Mouse (Mus musculus) forebrain, embryonic 13.5 days (tissue): ENCODE data around the gene Smug1. TPM values are rescaled to one million over a fixed set of nuclear protein-coding genes. Genes with fewer than 3 reads are reported as not detected.

ENCODE experiments used
- ATAC-seq: fragments of 200-750 bp; cut with Nextera tagmentation; 2 replicates; pipeline ENCODE4 v1.8.0; 2017
- H3K27ac ChIP-seq: fragments of 300-500 bp; sonication (generic); 2 replicates; pipeline ENCODE4 v1.5.1; 2015; ENCODE audit warnings: inconsistent platforms, mild to moderate bottlenecking, moderate library complexity
- H3K27me3 ChIP-seq: fragments of 300-500 bp; sonication (generic); 2 replicates; pipeline ENCODE4 v1.6.1; 2015; ENCODE audit warnings: mild to moderate bottlenecking, inconsistent platforms
- H3K36me3 ChIP-seq: fragments of 300-500 bp; sonication (generic); 2 replicates; pipeline ENCODE4 v1.6.1; 2015; ENCODE audit warnings: mild to moderate bottlenecking, inconsistent platforms; ENCODE audit not compliant: poor library complexity, severe bottlenecking
- H3K4me1 ChIP-seq: fragments of 300-500 bp; sonication (generic); 2 replicates; pipeline ENCODE4 v1.6.1; 2015; ENCODE audit warnings: inconsistent platforms
- H3K4me2 ChIP-seq: fragments of 300-500 bp; sonication (generic); 2 replicates; pipeline ENCODE4 v1.6.1; 2015; ENCODE audit warnings: inconsistent platforms, mild to moderate bottlenecking, moderate library complexity
- H3K4me3 ChIP-seq: fragments of 300-500 bp; sonication (generic); 2 replicates; pipeline ENCODE4 v1.5.1; 2015; ENCODE audit warnings: mild to moderate bottlenecking, inconsistent platforms
- H3K9ac ChIP-seq: fragments of 300-500 bp; sonication (generic); 2 replicates; pipeline ENCODE4 v1.6.1; 2015; ENCODE audit warnings: mild to moderate bottlenecking, inconsistent platforms
- H3K9me3 ChIP-seq: fragments of 300-500 bp; sonication (generic); replicated peaks from 2 replicates; pipeline ENCODE4 v1.6.1; 2016; ENCODE audit warnings: inconsistent platforms
- WGBS: fragments of 180-500 bp; shearing (Covaris S2); methylation state at CpG from one replicate; pipeline ENCODE4 v1.1.7; 2015; 5-methylcytosine and 5-hydroxymethylcytosine counted together
- polyA plus RNA-seq: library from polyadenylated mRNA; unstranded; fragments of >200 nt; fragmentation: Nextera tagmentation; extraction: Ambion mirVana; gene quantifications from 2 replicates; pipeline ENCODE4 v1.2.1, GENCODE M21; 2015

Smug1 gene
- polyA plus RNA-seq, 1 experiment from 2014 or later, result 24.4 TPM

DNA sequence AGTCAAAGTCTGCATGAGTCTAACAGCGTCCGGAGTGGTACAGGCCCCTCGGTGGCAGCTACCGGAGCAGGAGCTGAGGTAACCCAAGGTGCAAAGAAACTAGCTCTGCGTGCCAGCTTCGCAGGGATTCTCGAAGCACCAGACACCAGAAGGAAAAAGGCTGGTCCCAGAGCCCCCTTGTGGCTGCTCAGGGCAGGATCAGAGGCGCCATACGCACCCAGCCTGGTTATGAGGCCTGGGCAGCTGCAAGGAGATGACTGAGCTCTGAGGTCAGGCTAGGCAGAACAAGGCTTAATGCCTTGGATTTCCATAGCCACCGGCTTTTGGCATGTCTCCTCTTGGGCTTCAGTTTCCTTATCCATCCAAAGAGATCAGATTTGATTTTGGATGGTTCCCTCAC, 5.6 kb upstream of the Smug1 start:
- H3K27me3 ChIP-seq, result peaks cover 100% of the 10 kb centered on the region
- no peak overlapping the region for H3K27ac ChIP-seq
- peaks cover 22% of the 10 kb centered on the region for H3K4me1 ChIP-seq
- no peaks in the 10 kb centered on the region for H3K36me3 ChIP-seq
- ATAC-seq, result no peak
- 4% methylated on average over 10 of the region's 10 CpGs for WGBS
- no peaks in the 10 kb centered on the region for H3K9me3 ChIP-seq
- H3K4me3 ChIP-seq, result no peak overlapping the region
- H3K9ac ChIP-seq, result no peak overlapping the region
- no peak overlapping the region for H3K4me2 ChIP-seq

DNA sequence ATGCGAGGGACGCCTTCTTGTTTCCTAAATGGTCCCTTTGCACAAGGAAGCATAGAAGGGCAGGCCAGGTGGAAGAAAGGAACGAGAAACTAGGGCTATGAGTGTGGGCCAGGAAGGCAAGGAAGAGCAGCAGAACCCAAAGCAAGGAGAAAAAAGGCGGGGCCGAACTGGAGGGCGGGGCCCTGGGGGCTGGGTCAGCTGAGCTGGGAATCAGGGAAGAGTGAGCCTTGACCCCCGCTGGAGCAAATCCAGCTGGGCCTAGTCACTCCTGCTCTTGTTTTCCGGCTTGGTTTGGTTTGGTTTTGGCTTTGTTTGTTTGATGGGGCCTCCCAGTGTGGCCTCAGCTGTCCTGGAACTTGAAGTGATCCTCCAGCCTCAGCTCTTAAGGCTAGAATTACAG, 4.4 kb upstream of the Smug1 start:
- Histone ChIP-seq H3K4me3 (no peak overlapping the region), H3K27me3 (peaks cover 100% of the 10 kb centered on the region), H3K4me1 (peaks cover 21% of the 10 kb centered on the region), H3K27ac (no peak overlapping the region), H3K4me2 (no peak overlapping the region), H3K36me3 (no peaks in the 10 kb centered on the region), H3K9me3 (no peaks in the 10 kb centered on the region), H3K9ac (no peak overlapping the region)
- WGBS, result 8% methylated on average over 8 of the region's 8 CpGs
- ATAC-seq, result no peak

DNA sequence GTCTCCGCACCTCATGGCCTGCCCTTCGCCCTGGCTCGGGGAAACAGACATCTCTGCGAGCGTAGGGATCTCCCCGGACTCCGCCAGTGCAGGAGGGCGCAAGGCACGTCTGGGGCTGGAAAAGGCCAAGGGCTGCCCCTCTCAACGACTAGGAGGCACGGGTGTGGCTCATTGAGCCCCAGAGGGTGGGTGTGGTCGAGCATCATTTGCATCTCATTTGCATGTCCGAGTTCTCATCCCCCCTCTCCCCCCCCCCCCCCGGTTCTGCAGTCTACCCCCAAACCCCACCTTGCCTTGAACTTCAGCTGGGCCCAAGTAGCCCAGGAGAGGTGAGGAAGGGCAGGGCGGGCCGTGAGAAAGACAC, 3.4 kb upstream of the Smug1 start:
- Histone ChIP-seq H3K4me3 (peak overlapping the region; percentile 46), H3K9me3 (no peaks in the 10 kb centered on the region), H3K27me3 (peaks cover 98% of the 10 kb centered on the region), H3K4me1 (peaks cover 22% of the 10 kb centered on the region), H3K36me3 (no peaks in the 10 kb centered on the region), H3K9ac (no peak overlapping the region), H3K27ac (no peak overlapping the region), H3K4me2 (peak overlapping the region; percentile 80)
- 7% methylated on average over 12 of the region's 16 CpGs for WGBS
- ATAC-seq, result no peak

DNA sequence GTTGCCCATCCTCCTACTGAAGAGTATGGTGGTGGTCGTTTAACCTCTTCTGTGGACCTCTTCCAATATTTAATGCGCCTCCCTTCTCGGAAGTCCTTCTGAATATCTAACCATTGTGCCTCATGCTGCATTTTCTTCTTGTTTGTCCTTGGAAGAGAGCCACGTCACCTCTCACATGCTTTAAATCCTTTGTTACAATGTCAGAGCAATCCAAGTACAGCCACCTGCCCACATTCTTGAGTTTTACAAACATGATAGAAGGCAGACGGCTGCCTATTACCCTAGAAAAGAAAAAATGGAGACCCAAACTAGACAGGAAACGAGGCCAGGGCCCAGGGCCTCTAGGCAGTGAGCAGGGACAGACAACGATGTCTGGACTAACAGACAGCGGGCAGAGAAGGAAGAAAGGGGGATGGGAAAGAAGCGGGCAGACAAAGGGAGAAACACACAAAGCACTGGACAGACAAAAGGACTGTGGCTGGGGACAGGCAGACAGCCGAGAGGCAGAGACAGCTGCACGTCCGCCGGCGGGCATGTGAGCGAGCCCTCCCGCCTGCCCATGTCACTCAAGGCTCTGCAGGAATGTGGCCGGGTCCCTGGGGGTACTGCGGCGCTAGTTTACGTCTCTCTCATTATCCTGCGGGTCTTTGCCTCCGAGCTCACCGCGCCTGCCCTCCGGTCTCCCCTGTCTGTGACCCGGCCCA, 2.9 kb upstream of the Smug1 start:
- Histone ChIP-seq H3K9ac (0 out of 2 replicates have a peak overlapping the region, but pooled peaks have one; percentile 56), H3K36me3 (no peaks in the 10 kb centered on the region), H3K4me3 (peak overlapping the region; percentile 46), H3K9me3 (no peaks in the 10 kb centered on the region), H3K4me1 (peaks cover 23% of the 10 kb centered on the region), H3K27me3 (peaks cover 93% of the 10 kb centered on the region), H3K4me2 (peak overlapping the region; percentile 80), H3K27ac (no peak overlapping the region)
- 1% methylated on average over 26 of the region's 26 CpGs for WGBS
- ATAC-seq, result no peak

DNA sequence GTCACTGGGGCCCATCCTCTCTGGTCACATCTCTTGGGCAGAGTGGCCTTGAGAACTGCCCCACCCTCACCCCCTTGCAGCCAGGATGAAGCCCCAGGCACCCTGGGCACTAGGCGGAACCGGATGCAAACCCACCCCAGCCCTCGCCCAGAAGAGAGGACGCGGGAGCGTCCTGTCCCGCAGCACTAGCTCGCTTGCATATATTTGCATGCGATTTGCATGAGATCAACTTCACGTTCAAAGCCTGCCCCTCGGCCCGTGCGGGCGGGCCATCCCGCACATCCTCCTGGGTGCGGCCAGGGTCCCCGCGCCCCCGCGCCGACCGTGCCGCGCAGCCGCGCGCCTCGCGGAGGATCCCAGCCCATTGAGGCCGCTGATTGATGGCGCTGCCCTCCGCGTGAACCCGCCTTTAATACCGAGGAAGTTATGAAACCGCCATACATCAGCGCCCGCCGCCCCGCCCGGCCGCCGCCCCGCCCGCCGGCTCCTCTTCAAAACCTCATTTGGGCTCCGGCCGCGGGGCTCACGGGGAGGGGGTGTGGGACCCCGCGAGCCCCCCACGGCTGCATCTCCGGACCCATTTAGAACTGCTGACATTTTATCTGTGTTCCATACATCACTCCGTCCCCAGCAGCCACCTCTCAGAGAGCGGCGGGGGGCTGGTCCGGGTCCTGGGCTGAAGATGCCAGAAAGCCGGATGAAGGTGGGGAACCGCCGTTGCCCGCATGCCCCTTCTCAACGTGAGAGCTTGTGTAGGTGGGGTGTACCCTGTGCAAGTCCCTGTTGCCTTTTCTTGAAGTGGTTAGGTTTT, 2.1 kb upstream of the Smug1 start:
- Histone ChIP-seq H3K4me1 (peaks cover 23% of the 10 kb centered on the region), H3K4me3 (peak overlapping the region; percentile 46), H3K36me3 (no peaks in the 10 kb centered on the region), H3K9ac (peak overlapping the region; percentile 56), H3K27ac (no peak overlapping the region), H3K4me2 (peak overlapping the region; percentile 80), H3K27me3 (peaks cover 89% of the 10 kb centered on the region), H3K9me3 (no peaks in the 10 kb centered on the region)
- 0 out of 2 replicates have a peak, but pooled peaks have one; percentile 25 for ATAC-seq
- WGBS, result 1% methylated on average over 63 of the region's 63 CpGs

DNA sequence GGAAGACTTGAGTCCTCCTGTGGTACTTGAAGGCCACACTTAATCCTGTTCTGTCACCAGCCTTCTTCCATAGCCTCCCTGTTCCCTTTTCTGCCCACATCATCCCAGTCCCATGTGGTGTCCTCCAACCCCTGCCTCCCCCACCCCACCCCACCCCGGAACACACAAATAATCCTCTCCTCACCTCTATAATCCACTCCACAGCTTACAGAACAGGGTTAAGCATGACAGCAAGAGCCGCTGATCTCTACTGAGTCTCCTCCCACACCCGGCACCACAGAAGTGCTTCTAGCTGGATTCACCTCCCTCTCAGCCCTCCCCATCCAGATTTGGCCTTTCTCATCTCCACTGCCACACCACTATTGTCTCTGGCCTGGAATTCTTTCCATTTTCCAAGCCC, 894 bp upstream of the Smug1 start:
- Histone ChIP-seq H3K4me2 (no peak overlapping the region), H3K9ac (no peak overlapping the region), H3K4me1 (peaks cover 27% of the 10 kb centered on the region), H3K4me3 (no peak overlapping the region), H3K27me3 (peaks cover 77% of the 10 kb centered on the region), H3K9me3 (no peaks in the 10 kb centered on the region), H3K27ac (no peak overlapping the region), H3K36me3 (no peaks in the 10 kb centered on the region)
- WGBS, result 8% methylated on average over 3 of the region's 3 CpGs
- ATAC-seq, result no peak

DNA sequence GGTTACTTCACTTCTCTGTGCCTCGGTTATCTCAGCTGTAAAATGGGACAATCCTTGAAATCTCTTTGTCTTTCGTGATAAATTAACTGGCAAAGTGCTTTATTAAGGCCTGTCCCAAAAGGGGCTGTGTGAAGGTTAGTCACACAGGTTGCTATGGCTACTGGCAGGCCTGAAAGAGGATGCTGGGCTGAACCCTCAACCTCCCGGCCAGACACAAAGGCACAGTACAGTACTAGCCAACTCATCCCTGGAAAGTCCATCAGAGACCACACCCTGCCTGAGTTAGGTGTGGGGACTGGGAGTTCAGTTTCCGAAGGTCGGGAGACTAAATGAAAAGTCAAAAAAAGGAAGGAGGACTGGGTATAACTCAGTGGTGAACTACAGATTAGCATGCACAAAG, 968 bp downstream of the Smug1 start:
- Histone ChIP-seq H3K4me3 (no peak overlapping the region), H3K27ac (no peak overlapping the region), H3K4me1 (peaks cover 35% of the 10 kb centered on the region), H3K9me3 (no peaks in the 10 kb centered on the region), H3K9ac (no peak overlapping the region), H3K4me2 (no peak overlapping the region), H3K27me3 (peaks cover 59% of the 10 kb centered on the region), H3K36me3 (no peaks in the 10 kb centered on the region)
- no peak for ATAC-seq
- 36% methylated on average over 5 of the region's 5 CpGs for WGBS

DNA sequence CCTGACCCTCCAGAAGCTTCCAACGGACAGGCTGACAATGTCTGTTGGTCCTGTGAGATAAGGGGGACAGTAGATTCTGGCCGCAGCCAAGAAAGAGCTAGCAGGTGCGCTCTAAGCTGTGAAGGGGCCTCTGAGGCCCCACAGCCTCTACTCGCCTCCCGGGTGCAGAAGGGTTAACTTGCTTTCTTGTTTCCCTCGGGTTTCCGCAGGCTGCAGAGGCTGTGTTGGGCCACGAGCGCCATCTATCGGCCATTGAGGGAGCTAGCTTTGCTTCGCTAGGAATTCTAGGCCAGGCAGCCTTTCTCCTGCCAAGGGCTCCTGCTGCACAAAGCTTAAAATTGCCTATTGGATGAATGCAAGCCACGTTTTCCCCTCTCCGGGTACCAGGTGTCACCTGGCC, 1.5 kb downstream of the Smug1 start:
- Histone ChIP-seq H3K4me3 (no peak overlapping the region), H3K9ac (0 out of 2 replicates have a peak overlapping the region, but pooled peaks have one; percentile 31)
- WGBS, result 2% methylated on average over 13 of the region's 13 CpGs

DNA sequence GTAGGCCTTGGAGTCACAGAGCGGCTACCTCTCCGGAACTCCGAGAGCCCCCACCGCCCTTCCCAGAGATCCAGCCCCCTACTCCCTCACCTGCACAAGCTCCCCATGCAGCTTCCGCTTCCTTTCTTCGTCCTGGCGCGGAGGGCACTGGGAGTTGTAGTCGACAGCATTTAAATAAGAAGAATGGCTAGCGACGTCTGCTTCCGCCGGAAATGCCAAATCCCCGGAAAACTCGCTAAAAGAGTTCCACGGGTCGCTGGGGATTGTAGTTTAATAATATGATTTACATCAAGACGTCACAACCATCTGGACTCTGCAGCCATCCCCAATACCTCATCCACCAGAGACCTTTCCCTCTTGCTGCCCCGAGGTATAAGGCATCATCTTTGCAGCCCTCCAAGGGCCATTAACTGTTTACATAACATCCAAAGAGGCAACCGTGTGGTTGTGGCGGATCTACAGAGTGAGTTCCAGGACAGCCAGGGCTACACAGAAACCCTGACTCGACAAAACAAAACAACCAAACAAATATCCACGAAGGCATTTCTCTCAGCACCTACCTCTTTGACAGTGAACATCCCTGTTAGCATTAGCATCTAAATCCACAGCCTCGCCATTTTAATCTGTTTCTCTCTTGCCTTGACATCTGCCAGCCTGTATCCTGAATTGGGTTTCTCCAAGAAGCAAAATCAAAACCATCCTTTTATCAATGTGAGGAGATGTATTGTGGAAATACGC, 3.5 kb downstream of the Smug1 start:
- H3K9me3 ChIP-seq, result no peaks in the 10 kb centered on the region
- H3K9ac ChIP-seq, result peak overlapping the region; percentile 73
- peak overlapping the region; percentile 64 for H3K4me3 ChIP-seq
- H3K27ac ChIP-seq, result no peak overlapping the region
- H3K36me3 ChIP-seq, result no peaks in the 10 kb centered on the region
- H3K4me1 ChIP-seq, result peaks cover 14% of the 10 kb centered on the region
- 7% methylated on average over 25 of the region's 25 CpGs for WGBS
- ATAC-seq, result peak; percentile 92
- peaks cover 33% of the 10 kb centered on the region for H3K27me3 ChIP-seq
- peak overlapping the region; percentile 71 for H3K4me2 ChIP-seq

More for the DNA sequence above, 1.5 kb downstream of the Smug1 start:
- no peak overlapping the region for H3K4me2 ChIP-seq
- peaks cover 53% of the 10 kb centered on the region for H3K27me3 ChIP-seq
- H3K36me3 ChIP-seq, result no peaks in the 10 kb centered on the region
- no peak overlapping the region for H3K27ac ChIP-seq
- H3K9me3 ChIP-seq, result no peaks in the 10 kb centered on the region
- H3K4me1 ChIP-seq, result peaks cover 34% of the 10 kb centered on the region
- peak; percentile 39 for ATAC-seq

DNA sequence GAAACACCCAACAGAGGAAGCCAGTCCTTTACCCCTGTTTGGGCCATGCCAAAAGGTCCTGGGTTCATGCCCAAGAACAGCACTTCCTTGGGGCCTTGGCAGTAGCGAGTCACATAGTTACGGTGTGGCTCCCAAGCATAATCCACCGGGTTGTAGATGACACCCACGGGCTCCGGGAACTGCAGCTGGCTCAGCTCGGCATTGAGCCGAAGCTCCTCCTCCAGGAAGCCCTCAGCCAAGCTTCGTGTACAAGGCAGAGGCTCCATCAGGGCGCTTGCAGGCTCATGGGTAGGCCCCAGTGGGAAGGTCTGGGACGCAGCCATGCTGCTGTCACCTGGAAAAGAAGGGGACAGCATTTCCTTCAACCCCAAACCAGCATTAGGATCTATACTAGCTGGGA, 9.3 kb downstream of the Smug1 start:
- no peaks in the 10 kb centered on the region for H3K36me3 ChIP-seq

DNA sequence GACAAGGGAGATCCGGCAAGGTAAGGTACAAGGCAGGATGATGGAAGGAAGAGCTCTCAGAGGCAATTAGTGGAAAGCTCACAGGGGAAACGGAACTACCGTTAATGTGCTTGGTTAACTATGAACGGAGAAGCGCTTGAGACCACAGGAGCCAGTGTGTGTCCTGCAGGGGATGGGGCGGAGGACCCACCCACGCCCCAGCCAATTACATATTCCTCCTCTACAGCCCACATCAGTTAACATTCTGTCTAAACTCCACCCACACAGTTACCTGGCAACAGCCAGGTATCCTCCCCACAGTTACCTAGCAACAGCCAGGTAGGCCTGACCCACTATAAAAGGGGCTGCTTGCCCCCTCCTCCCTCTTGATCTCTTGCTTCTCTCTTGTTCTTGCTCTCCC, 10.0 kb downstream of the Smug1 start:
- Histone ChIP-seq H3K4me3 (no peak overlapping the region), H3K27ac (no peak overlapping the region), H3K4me2 (no peak overlapping the region), H3K4me1 (peaks cover 13% of the 10 kb centered on the region), H3K36me3 (no peaks in the 10 kb centered on the region), H3K9me3 (no peaks in the 10 kb centered on the region), H3K9ac (no peak overlapping the region), H3K27me3 (peaks cover 23% of the 10 kb centered on the region)
- 37% methylated on average over 7 of the region's 7 CpGs for WGBS
- ATAC-seq, result no peak

More for the DNA sequence above, 9.3 kb downstream of the Smug1 start:
- 71% methylated on average over 10 of the region's 10 CpGs for WGBS
- H3K27ac ChIP-seq, result no peak overlapping the region
- no peaks in the 10 kb centered on the region for H3K9me3 ChIP-seq
- no peak overlapping the region for H3K4me2 ChIP-seq
- H3K4me1 ChIP-seq, result peaks cover 19% of the 10 kb centered on the region
- H3K4me3 ChIP-seq, result no peak overlapping the region
- H3K9ac ChIP-seq, result no peak overlapping the region
- H3K27me3 ChIP-seq, result peaks cover 23% of the 10 kb centered on the region
- no peak for ATAC-seq
